Mouse (Mus musculus): ENCODE measurements around the gene Aqp7.
A peak's percentile ranks its signal among the peaks of the same experiment; 100 is the strongest.

Aqp7 gene

DNA sequence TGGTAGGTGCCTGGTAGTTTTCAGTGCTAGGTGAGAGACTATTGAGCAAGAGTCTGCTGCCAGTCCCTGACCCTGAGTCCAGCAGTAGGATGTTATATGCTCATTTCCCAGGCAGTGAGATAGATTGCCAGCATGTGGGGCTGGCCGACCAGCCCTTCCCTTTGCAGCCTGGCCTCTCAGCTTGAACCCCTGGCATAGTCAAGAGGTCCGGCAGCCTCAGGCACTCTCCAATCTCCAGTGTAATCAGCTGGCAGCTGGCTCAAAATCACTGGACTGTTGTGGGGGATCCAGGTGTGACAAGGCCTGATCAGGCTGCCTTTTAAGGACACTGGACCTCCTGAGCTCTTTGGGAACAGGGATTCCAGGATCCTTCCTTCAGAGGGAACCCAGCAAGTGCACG lies 15.4 kb upstream of the Aqp7 start:
- DNase-seq (ENCODE audit: low spot score in 2 of 2), result no peak

DNA sequence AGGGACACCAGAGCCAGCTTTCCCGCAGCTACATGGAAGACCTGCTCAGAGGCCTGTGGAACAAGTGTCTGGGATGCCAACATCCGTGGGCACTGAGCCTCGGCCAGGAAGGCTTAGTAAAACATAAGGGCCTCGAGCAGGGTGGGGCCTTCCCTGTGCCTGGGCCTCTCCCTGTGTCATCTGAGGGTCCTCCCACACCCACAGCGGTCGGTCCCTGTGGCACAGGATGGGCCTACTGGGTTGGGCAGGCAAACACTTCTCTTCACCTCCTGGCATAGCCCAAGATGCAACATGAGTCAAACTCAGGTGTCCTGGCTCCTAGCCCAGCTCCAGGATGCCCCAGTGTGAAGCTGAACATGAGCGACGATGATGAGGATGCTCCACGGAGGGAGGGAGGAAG lies 9.4 kb upstream of the Aqp7 start:
- DNase-seq (ENCODE audit: low spot score in 2 of 2), result no peak

DNA sequence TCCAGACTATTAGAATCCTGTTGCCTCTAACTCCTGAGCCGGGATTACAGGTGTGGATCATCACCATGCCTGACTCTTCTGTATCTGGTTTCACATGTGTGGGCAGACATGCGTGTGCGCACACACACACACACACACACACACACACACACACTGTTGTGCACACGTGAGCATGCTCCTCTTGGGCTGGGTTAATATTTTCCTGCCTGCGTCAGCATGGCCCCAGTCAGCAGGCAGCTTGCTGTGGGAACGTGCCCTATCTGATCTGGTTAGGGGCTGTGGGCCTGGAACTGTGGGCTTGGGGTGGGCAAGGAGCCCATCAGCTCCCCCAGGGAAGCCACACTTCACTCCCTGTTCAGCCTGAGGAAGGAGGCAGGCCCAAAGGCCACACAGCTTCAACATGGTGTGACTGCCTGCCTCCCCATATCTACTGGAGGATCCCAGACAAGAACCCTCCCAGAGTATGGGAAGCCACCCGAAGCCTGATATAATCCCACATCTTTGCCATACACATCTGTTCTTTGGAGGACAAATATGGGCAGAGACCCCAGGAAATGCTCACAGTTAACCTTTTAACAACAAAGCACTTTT lies 8.9 kb upstream of the Aqp7 start:
- DNase-seq (ENCODE audit: low spot score in 2 of 2), result no peak

DNA sequence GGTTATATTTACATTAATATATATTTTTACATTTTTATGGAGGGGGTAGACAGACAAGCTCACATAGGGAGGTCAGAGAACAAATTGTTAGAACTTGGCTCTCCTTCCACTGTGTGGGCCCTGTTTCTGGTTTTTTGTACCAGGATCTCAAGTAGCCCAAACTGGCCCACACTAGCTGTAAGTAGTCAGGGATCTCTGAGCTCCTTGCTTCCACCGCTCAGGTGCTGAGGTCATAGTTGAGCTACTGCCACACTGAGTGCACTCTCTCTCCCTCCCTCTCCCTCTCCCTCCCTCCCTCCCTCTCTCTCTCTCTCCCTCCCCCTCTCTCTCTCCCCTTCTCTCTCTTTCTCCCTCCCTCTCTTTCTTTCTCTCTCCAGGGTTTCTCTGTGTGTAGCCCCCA lies 8.3 kb upstream of the Aqp7 start:
- DNase-seq (ENCODE audit: low spot score in 2 of 2), result no peak

DNA sequence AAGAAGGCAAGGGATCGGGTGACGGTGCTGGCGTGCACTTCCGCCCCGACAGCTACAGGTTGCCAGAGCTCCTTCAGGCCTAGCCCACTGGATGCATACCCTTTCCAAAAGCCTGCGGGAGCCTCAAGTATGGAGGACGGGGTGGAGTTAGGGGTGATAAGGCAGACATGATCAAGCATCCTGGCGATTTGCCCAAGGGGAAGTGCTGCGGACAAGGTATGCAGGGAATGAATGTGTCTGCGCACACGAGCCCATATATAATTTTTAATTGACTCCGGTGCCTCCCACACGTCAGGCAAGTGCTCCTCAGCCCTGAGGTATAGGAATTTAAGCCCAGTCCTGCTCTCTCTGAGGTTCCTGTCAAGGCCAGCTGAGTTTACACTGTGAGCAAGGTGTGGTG lies 7.2 kb upstream of the Aqp7 start:
- DNase-seq (ENCODE audit: low spot score in 2 of 2), result peak in 1 of 2 experiments; percentile 25

DNA sequence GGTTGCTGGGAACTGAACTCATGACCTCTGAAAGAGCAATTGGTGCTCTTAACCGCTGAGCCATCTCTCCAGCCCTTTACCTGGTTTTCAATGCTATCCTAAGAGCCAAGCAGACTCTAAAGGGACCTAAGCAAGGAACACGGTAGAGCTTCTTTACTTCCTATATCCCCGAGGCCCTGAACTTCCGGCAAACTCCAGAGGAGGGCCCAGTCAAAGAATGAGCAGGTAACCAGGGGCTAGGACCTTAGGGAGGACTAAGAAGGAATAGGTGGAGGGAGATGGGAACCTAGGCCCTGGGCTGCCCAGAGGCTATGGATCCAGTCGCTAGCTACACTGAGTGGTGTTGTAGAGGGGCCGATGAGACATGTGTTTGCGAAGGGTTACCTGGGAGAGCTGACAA lies 3.8 kb upstream of the Aqp7 start:
- DNase-seq (ENCODE audit: low spot score in 2 of 2), result no peak

DNA sequence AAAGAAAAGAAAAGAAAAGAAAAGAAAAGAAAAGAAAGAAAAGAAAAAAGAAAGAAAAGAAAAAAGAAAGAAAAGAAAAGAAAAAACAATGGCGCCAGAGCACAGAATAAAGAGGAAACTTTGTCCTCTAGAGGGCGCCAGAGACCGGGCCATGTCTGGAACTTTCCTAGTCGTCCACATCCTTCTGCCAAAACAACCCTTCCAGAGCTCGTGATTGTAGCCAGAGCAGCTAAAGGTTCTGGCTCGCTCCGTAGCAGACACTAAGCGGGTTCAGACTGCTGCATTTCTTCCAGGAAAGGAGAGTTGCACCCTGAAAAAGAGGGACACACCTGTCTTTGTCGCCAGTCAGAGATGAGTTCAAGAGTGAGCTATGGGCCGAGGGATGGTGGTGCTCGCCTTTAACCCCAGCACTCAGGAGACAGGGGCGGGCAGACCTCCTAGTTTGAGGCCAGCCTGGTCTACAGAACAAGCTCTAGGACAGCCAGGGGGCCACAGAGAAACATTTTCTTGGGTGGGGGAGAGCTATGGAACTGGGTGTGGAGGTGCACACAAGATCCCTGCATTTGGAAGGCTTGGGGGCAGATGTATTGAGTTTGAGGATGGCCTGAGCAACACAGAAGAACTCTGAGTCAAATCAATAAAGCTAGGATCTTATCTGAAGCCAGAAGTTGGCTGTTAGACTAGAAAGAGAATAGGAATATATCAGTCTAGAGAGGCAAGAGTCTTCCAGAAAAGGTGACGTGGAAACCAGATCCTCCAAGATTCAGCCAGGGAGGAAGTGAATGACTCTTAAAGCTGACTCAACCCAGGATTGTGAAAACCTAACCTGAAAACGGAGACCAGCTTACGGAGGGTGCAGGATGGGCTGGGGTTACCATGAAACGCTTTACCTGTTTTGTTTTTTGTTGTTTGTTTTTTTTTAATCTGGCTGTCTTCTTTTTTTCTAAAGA lies 3.1 kb upstream of the Aqp7 start:
- DNase-seq (ENCODE audit: low spot score in 2 of 2), result peak; percentile 73 to 90

DNA sequence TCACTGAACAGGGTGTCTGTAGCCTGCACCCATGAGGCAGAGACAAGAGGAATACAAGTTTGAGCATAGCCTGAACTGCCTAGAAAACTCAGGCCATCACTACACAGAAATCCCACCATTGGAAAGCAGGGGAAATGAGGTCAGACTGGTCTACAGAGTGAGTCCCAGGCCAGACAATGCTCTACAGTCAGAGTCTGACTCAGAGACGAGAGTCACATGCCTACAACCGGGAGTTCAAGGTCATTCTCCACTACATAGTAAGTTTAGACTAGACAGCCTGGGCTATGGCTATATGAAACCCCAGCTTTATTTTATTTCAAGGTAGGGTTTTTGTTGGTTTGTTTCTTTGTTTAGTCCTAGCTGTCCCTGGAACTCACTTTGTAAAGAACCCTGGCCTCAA lies 987 bp upstream of the Aqp7 start:
- DNase-seq (ENCODE audit: low spot score in 2 of 2), result no peak

DNA sequence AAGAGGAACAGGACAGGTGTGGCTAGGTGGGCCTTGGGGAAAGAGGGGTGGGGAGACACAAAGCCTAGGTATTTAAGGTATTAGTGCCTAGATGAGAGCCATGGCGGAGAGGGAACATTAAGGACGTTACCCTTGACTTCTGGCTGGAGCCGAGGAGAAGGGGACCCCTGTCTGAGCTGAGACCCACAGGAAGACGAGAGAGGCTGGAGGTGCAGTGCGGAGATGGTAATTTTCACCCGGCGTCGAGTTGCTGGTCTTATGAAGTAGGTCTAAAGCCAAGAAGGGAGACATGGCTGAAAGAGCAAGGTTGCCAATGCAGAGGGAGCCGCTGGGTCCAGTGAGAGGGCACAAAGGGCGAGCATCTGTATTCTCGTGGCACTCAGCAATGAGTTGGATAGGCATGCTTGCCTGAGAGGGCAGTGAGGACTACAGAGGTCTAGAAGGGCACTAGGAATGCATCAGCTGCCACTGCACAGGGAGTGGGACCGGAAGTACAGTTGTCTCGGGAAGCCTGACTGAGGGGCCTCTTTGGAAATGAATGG lies 1.6 kb downstream of the Aqp7 start:
- DNase-seq (ENCODE audit: low spot score in 2 of 2), result no peak

DNA sequence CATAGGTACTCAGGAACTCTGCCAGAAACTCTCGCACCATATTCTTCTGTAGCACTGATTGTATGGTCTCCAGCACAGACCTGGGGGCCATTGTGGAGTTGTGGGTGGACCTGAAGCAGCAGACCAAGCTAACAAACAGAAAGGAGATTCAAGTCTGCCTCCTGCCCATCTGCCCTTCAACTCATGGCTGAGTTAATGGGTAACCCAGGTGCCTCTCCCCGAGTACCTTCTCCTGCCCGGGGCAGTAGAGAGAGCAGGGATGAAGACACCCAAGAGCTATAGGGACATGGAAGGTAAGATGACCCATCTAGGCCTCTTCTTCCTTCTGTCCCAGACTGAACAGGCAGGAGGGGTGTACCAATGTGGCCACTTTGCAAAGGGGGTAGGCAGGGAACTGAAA lies 2.7 kb downstream of the Aqp7 start:
- DNase-seq (ENCODE audit: low spot score in 2 of 2), result no peak

DNA sequence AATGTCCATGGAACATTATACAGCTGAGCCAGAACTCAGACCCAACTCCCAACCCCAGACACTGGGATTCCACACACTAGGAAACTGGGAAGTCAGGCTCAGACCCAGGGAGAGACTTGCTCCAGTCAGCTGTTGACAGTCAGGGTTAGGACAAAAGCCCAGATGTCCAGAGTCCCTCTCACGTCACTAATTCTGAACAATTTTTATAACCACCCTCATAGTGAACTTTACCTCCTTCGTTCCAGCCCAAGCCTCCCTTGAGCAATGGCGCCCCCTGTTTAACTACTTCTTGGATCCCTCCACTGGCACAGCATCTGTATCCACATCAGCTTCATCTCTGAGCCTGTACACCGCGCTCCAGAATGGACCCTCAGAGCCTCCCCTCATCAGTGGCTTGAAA lies 4.0 kb downstream of the Aqp7 start:
- no peak for DNase-seq (ENCODE audit: low spot score in 2 of 2)

DNA sequence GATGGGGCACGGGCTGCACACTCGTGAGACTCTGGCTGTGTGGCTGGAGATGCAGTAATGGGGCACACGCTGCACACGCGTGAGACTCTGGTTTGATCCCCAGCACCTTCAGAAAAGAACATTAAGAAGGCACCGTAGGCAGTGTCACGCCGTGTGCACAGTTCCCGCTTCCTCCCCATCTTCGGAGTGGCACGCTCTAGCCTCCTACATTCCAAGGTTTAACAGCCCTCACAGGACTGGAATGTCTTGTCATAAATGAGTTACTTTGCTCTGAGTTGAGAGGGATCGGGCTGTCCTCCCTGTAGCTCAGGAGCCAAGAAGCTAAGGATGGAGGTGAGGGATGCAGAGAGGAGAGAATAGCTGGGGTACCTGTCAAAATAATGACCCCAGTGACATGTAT lies 5.1 kb downstream of the Aqp7 start:
- no peak for DNase-seq (ENCODE audit: low spot score in 2 of 2)

DNA sequence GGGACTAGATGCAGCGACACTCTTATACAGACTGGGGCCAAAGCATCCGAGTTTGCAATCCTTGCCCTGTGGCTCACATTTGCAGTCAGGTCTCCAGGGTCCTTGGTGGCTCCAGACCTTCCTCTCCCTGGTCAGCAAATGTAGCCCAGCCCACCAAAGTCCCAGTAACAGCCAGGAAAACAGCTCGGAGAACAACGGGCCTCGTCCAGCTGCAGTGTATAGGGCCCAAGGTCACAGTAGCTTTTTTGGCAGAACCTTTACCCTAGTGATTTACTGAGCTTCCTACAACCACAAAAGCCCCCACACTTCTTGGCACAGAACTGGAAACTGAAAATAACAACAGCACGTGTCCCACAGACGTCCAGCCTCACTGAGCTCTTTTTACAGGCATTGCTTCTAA lies 7.0 kb downstream of the Aqp7 start:
- no peak for DNase-seq (ENCODE audit: low spot score in 2 of 2)

DNA sequence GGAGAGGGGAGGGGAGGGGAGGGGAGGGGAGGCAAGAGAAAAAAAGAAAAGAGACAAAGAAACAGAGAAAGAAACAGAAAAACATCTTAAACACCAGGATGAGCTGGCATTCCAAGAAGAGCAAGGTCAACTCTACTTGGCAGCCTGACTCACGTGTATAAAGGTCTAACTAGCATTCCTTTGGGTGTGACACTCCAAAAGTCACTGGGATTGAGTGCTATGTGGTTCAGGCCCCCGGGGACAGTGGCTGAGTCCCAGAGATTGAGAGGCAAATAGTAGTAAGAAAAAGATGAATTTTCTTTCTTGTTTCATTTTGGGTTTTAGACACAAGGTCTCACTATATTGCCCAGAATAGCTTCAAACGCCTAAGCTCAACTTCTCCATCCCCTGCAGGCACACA lies 10.0 kb downstream of the Aqp7 start:
- DNase-seq (ENCODE audit: low spot score in 2 of 2), result no peak

DNA sequence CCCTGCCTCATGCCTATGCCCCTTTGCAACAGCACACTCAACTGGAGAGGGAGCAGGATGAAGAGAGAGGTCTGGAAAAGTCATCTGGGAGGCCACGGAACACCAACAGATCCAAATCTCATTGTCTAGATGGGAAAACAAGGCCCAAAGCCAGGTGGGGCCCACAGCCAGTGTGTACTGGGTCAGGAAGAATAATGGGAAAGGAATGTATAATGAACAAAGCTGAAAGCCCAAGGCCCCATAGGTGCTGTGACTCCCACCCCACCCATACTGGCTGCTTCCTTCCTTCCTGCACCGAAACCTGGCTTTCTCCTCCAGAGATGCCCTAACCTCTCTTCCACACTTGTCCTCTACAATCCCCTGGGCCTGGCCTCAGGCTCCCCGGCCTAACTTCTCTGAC lies 16.7 kb downstream of the Aqp7 start:
- DNase-seq (ENCODE audit: low spot score in 2 of 2), result no peak

DNA sequence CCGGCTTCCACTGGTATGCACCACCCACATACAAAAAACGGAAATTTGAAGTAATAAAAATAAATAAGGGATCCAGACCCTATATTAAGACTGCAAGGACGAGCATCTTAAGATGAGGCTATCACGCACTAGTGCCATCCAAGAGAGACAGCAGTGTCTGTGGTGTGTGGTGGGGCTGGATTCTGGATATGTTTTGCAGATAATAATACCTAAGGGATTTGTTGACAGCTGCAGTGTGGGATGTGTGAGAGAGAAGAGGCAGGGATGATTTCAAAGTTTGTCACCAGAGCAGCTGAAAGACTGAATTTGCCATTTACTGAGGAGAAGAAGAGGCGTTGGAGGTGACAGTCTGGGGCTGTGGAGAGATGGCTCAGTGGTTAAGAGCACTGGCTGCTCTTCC lies 18.6 kb downstream of the Aqp7 start:
- no peak for DNase-seq (ENCODE audit: low spot score in 2 of 2)

DNA sequence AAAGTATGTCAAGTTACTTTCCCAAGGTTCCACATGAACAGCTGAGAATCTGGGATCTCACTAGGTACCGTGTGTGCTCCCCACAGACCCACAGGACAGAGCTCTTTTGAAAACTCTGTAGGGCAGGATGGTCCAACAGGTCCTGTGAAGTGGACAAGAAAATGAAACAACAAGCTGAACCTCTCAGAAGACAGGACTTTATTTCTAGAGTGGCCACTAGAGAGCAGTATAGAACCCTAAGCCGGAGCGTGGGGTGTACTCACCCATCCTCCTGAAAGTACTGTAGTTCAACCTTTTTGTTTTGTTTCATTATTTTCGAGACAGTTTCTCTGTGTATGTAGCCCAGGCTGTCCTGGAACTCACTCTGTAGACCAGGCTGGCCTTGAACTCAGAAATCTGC lies 19.7 kb downstream of the Aqp7 start:
- DNase-seq (ENCODE audit: low spot score in 2 of 2), result no peak

DNA sequence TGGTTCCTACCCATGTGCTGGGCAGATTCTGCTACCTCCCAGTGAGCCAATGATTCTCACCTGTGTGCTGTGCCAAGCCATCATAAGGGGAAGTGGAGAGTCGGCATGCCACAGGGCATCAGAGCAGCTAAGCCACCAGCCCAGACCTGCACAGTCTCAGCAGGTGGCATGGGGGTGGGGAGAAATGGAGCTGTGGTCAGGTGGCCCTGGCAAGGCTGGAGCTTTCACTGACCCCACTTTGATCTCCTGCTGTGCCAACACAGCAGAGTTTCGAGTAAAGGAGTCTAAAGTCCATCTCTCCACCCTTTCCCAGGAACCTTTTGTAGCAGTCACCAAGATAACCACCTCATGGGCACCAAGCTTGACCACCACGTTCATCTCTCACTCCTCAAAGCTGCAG lies 20.1 kb downstream of the Aqp7 start:
- DNase-seq (ENCODE audit: low spot score in 2 of 2), result no peak

DNA sequence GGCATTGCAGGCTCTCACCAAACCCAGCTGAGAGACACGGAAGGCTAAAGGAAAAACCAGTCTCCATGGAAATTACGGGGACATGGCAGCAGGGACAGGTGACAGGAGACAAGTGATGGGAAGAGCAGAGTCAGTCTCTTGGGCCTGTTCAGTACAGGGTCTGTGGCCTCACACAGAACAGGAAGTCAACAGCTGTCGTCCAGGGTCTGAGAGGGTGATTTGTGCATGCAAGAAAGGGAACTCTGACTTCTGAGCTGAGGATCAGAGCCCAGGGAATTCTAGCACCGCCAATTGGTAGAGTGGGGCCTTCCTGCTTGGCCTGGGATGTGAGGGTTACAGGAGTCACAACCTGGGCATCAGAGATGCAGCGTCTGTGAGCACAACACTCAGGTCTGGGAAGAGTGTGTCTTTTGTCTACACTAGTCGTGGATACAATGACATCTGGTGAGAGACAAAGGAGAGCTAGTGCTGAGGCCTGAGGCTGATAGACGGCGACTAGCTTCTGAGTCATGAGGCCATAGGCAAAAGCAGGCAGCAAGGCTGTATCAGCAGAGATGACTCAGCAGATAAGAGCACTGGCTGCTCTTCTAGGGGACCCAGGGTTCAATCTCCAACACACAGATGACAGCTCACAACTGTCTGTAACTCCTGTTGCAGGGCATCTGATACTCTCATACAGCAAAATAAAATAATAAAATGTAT lies 21.7 kb downstream of the Aqp7 start:
- DNase-seq (ENCODE audit: low spot score in 2 of 2), result no peak

DNA sequence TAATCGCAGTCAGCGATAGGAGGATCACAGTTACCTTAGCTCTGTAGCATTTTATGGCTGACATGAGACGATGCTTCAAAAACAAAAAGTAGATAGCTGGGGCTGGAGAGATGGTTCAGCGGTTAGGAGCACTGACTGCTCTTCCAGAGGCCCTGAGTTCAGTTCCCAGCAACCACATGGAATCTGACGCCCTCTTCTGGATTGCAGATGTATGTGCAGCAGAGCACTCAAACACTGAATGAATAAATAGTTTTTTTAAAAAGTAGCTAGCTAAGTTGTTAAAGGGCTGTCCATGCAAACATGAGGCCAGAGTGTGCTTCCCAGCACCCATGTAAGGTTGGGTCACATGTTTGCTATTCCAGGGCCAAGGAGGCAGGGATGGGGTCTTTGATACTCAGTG lies 26.8 kb downstream of the Aqp7 start:
- DNase-seq (ENCODE audit: low spot score in 2 of 2), result no peak

DNA sequence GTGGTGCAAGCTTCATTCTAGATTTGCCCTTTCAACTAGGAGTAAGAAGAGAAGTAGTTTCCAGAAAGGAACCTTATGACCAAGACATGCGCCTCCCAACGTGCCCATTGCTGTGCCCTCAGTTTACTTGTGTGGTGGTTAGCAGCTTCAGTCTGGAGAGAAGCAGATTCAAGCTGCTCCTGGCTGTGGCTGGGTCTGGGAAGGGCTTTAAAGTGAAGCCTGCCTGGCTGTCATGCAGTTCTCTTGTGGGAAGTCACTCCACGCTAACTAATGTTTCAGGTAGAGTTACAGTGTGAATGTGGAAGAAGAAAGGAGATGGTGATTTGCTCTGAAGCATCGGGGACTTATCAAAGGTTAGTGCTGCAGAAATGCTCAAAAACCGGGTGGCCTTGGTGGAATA lies 32.1 kb downstream of the Aqp7 start:
- DNase-seq (ENCODE audit: low spot score in 2 of 2), result no peak

DNA sequence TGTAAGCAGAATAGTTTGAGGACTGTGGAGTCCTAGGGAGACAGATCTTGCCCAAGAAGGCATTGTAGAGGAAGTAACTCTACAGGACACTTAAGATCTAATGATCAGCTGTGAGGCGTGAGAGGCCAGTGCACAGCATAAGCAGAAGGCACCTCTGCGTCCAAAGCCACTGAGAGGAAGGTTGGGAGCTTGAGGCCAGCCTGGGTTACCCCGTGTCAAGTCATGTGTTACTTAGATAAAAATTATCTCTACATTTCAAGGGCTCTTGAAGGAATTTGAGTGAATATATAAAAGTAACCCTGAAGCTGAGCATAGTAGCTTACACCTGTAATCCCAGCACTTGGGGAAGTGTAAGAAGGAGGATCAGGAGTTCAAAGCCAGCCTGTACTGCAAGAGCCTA lies 34.6 kb downstream of the Aqp7 start:
- no peak for DNase-seq (ENCODE audit: low spot score in 2 of 2)
